Mouse (Mus musculus) kidney, adult 2 months (tissue): ENCODE results near the gene Nle1. TPM values are rescaled to one million over a fixed set of nuclear protein-coding genes. Genes with fewer than 3 reads are reported as not detected.

Experiments
- DNase-seq: peaks from one replicate; pipeline ENCODE4 v3.0.0; 2021
- H3K27ac ChIP-seq: fragments of 200-500 bp; 2 replicates; pipeline ENCODE4 v1.5.1; 2012; ENCODE audit warnings: low read depth, low read length, control low read depth, inconsistent platforms; ENCODE audit not compliant: insufficient read depth
- H3K27me3 ChIP-seq: fragments of 200-500 bp; replicated peaks from 2 replicates; pipeline ENCODE4 v1.6.1; 2012; ENCODE audit warnings: mild to moderate bottlenecking, moderate library complexity, low read length, inconsistent platforms; ENCODE audit not compliant: control insufficient read depth, insufficient read depth
- H3K36me3 ChIP-seq: fragments of 200-500 bp; 2 replicates; pipeline ENCODE4 v1.6.1; 2012; ENCODE audit warnings: mild to moderate bottlenecking, moderate library complexity, low read length, inconsistent platforms; ENCODE audit not compliant: control insufficient read depth, insufficient read depth
- H3K4me1 ChIP-seq: fragments of 200-500 bp; 2 replicates; pipeline ENCODE4 v1.6.1; 2011; ENCODE audit warnings: low read length; ENCODE audit not compliant: control insufficient read depth, insufficient read depth
- H3K4me3 ChIP-seq: fragments of 200-500 bp; 2 replicates; pipeline ENCODE4 v1.5.1; 2011; ENCODE audit warnings: mild to moderate bottlenecking, low read depth, low read length, control low read depth; ENCODE audit not compliant: insufficient read depth
- CTCF ChIP-seq: fragments of 200-500 bp; conservative IDR thresholded peaks from 2 replicates; pipeline ENCODE4 v1.5.1; 2011; ENCODE audit warnings: low read depth, mild to moderate bottlenecking, control low read depth, low read length, moderate library complexity, mixed read lengths; ENCODE audit not compliant: insufficient read depth, insufficient read length
- POLR2A ChIP-seq: fragments of 200-500 bp; IDR thresholded peaks from one replicate; pipeline ENCODE4 v1.6.1; 2011; ENCODE audit warnings: low read depth, low read length, control low read depth
- WGBS: fragments of 180-500 bp; shearing (Covaris S2); methylation state at CpG from one replicate; pipeline ENCODE4 v1.1.7; 2018; 5-methylcytosine and 5-hydroxymethylcytosine counted together
- polyA plus RNA-seq: library from polyadenylated mRNA; depleted of rRNA; stranded (reverse); fragments of >200 nt; gene quantifications from 2 replicates; pipeline ENCODE4 v1.2.3, GENCODE M21; 2012

Gene Nle1
- polyA plus RNA-seq, 1 experiment = 16.9 TPM

DNA sequence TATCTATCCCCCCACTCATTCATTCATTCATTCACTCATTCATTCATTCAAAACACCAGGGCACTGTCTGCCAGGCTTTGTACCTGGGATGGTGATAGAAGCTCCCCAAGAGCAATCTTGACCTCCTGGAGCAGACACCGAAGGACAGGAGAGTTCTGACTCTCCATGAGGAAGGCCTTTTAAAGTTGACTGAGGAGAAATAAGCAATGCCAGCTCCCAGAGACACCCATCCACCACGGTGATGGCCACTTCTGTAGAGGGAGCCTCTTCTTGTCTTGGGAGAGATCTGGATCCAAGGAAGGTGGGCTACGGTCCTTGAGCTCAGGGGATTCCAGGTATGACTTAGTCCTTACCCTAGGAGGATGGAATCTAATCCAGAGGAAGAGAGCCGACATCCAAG is 2.0 kb upstream of the Nle1 start, which contains the start of gene Unc45b:
TSS of gene Unc45b (plus strand) at position 301 of the 400 bp plus-strand sequence.
- no peak within 1 kb of the TSS for H3K4me3 ChIP-seq
- H3K27ac ChIP-seq = no peak within 1 kb of the TSS
- no peak for DNase-seq
- no peaks in the 10 kb centered on the region for H3K36me3 ChIP-seq
- TF ChIP-seq POLR2A (no peak), CTCF (no peak)
- no peaks in the 10 kb centered on the region; the same call in 1 of the 2 replicates for H3K27me3 ChIP-seq
- no peaks in the 10 kb centered on the region; the same call in 1 of the 2 replicates for H3K4me1 ChIP-seq
- WGBS = 92% methylated on average over 4 of the region's 4 CpGs

DNA sequence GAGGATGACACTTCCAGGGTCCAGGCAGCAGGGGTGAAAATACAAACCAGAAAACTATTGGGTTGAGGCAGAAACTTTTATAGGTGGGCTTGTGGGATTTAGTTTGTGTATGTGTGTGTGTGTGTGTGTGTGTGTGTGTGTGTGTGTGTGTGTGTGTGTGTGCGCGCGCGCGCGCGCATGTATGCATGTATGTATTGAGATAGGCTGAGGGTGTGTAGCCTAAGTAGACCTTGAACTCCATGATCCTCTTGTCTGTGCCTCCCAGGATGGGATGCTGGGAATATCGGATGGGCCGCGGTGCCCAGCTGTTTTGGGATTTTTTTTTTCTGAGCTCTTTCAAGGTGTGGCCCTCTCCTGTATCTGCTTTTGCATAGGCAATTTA is 388 bp upstream of the Nle1 start:
- no peaks in the 10 kb centered on the region; the same call in 1 of the 2 replicates for H3K27me3 ChIP-seq
- no peak overlapping the region for H3K4me3 ChIP-seq
- 53% methylated on average over 10 of the region's 10 CpGs for WGBS

DNA sequence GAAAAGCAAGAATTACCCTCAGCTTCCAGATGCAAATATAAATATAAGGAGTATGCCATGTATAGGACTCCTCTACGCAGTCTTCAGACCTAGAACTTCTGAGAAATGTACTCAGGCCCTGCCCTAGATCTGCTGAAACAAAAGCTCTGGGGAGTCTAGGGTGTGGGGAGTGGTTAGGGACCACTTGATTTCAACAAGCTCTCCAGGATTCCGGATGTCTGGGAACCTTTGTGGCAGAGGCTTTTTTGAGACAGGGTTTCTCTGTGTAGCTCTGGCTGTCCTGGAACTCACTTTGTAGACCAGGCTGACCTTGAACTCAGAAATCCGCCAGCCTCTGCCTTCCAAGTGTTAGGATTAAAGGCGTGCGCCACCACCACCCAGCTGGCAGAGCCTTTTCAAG is 2.4 kb downstream of the Nle1 start:
- Histone ChIP-seq H3K4me1 (no peaks in the 10 kb centered on the region; the same call in 1 of the 2 replicates), H3K27ac (no peak overlapping the region), H3K27me3 (no peaks in the 10 kb centered on the region), H3K36me3 (peaks cover 1% of the 10 kb centered on the region), H3K4me3 (no peak overlapping the region)
- DNase-seq = no peak
- WGBS = 96% methylated on average over 5 of the region's 5 CpGs
- TF ChIP-seq POLR2A (no peak), CTCF (no peak)

More for the DNA sequence above, 388 bp upstream of the Nle1 start:
- Histone ChIP-seq H3K27ac (no peak overlapping the region), H3K36me3 (no peaks in the 10 kb centered on the region), H3K4me1 (no peaks in the 10 kb centered on the region; the same call in 1 of the 2 replicates)
- no peak for TF ChIP-seq POLR2A
- DNase-seq = no peak

DNA sequence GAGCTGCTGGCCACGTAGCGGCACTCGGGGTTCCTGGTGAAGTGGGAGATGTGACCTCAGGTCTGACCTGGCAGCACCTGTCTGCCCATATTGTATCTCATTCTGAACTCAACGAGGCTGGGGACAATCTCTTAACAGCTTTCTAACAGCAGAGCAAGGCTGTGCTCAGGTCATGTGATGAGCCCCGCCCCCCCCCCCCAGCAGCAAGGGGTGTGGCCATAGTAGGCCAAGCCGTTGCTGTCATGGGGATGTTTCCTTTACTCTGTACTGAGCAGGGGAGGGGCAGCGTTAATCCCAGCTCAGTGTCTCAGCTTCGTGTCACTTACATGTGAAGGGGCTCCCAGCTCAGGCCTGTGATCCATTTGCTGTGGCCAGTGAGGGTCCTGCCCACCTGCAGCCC is 3.3 kb downstream of the Nle1 start:
- no peaks in the 10 kb centered on the region for H3K27me3 ChIP-seq
- no peak overlapping the region for H3K27ac ChIP-seq
- DNase-seq = no peak
- no peak overlapping the region for H3K4me3 ChIP-seq
- TF ChIP-seq CTCF = no peak
- TF ChIP-seq POLR2A = no peak
- peaks cover 1% of the 10 kb centered on the region for H3K36me3 ChIP-seq
- 51% methylated on average over 8 of the region's 8 CpGs for WGBS
- H3K4me1 ChIP-seq = no peaks in the 10 kb centered on the region; the same call in 1 of the 2 replicates

- no peak overlapping the region for H3K27ac ChIP-seq
- 95% methylated on average over 20 of the region's 20 CpGs for WGBS
- TF ChIP-seq CTCF (no peak), POLR2A (no peak)
- H3K27me3 ChIP-seq = no peaks in the 10 kb centered on the region
- peaks cover 1% of the 10 kb centered on the region for H3K36me3 ChIP-seq
- H3K4me3 ChIP-seq = no peak overlapping the region
- DNase-seq = no peak
- H3K4me1 ChIP-seq = no peaks in the 10 kb centered on the region
Measured at GRCm38 (mm10) chr11:82901606-82902310, 6.5 kb downstream of the Nle1 start.

- H3K4me3 ChIP-seq = no peak overlapping the region
- no peak overlapping the region for H3K27ac ChIP-seq
- peaks cover 1% of the 10 kb centered on the region for H3K36me3 ChIP-seq
- no peak for DNase-seq
- 95% methylated on average over 5 of the region's 5 CpGs for WGBS
- H3K27me3 ChIP-seq = no peaks in the 10 kb centered on the region
- TF ChIP-seq POLR2A (no peak), CTCF (no peak)
- no peaks in the 10 kb centered on the region for H3K4me1 ChIP-seq
Measured at GRCm38 (mm10) chr11:82899720-82900119, 8.5 kb downstream of the Nle1 start.

GRCm38 (mm10) chr11:82897478-82897877 is 10.7 kb downstream of the Nle1 start:
- WGBS = 65% methylated on average over 10 of the region's 10 CpGs
- Histone ChIP-seq H3K36me3 (peaks cover 1% of the 10 kb centered on the region), H3K27ac (no peak overlapping the region), H3K4me1 (no peaks in the 10 kb centered on the region), H3K27me3 (no peaks in the 10 kb centered on the region), H3K4me3 (no peak overlapping the region; the same call in 1 of the 2 replicates)
- peak; percentile 27 for DNase-seq
- no peak for TF ChIP-seq POLR2A
- no peak for TF ChIP-seq CTCF
